Mouse (Mus musculus) embryonic facial prominence, embryonic 14.5 days (tissue): ENCODE results near the gene BC052040. TPM values are rescaled to one million over a fixed set of nuclear protein-coding genes. Genes with fewer than 3 reads are reported as not detected.
A peak's percentile ranks its signal among the peaks of the same experiment; 100 is the strongest.

ENCODE experiments used
- ATAC-seq: fragments of 200-750 bp; cut with Nextera tagmentation; 2 replicates; pipeline ENCODE4 v1.8.0; 2017; ENCODE audit warnings: low read depth, moderate number of reproducible peaks, moderate TSS enrichment
- DNase-seq: peaks from one replicate; pipeline ENCODE4 v3.0.0-alpha.2; 2015; ENCODE audit warnings: low spot score
- H3K27ac ChIP-seq: fragments of 300-500 bp; sonication (generic); replicated peaks from 2 replicates; pipeline ENCODE4 v1.5.1; 2014; ENCODE audit warnings: low read depth, mild to moderate bottlenecking, low read length, moderate library complexity
- H3K27me3 ChIP-seq: fragments of 300-500 bp; sonication (generic); replicated peaks from 2 replicates; pipeline ENCODE4 v1.6.1; 2014; ENCODE audit warnings: low read length; ENCODE audit not compliant: control insufficient read depth, insufficient read depth
- H3K36me3 ChIP-seq: fragments of 300-500 bp; sonication (generic); 2 replicates; pipeline ENCODE4 v1.6.1; 2014; ENCODE audit warnings: low read length, mixed read lengths; ENCODE audit not compliant: control insufficient read depth, insufficient read depth
- H3K4me1 ChIP-seq: fragments of 300-500 bp; sonication (generic); 2 replicates; pipeline ENCODE4 v1.6.1; 2014; ENCODE audit warnings: antibody characterized with exemption, low read length; ENCODE audit not compliant: control insufficient read depth, insufficient read depth
- H3K4me2 ChIP-seq: fragments of 300-500 bp; sonication (generic); 2 replicates; pipeline ENCODE4 v1.6.1; 2014; ENCODE audit warnings: low read depth, mild to moderate bottlenecking, low read length, moderate library complexity, mixed read lengths
- H3K4me3 ChIP-seq: fragments of 300-500 bp; sonication (generic); 2 replicates; pipeline ENCODE4 v1.5.1; 2014; ENCODE audit warnings: low read depth, mild to moderate bottlenecking, low read length
- H3K9ac ChIP-seq: fragments of 300-500 bp; sonication (generic); 2 replicates; pipeline ENCODE4 v1.6.1; 2014; ENCODE audit warnings: low read depth, mild to moderate bottlenecking, low read length, moderate library complexity, mixed read lengths
- H3K9me3 ChIP-seq: fragments of 300-500 bp; sonication (generic); 2 replicates; pipeline ENCODE4 v1.6.1; 2016; ENCODE audit warnings: low read length; ENCODE audit not compliant: control insufficient read depth
- WGBS: fragments of 180-500 bp; shearing (Covaris S2); extraction: QIAGEN DNeasy Blood & Tissue Kit; methylation state at CpG from one replicate; pipeline ENCODE4 v1.1.7; 2014; 5-methylcytosine and 5-hydroxymethylcytosine counted together
- polyA plus RNA-seq: library from polyadenylated mRNA; unstranded; fragments of >200 nt; fragmentation: Nextera tagmentation; extraction: Ambion mirVana; gene quantifications from 2 replicates; pipeline ENCODE4 v1.2.1, GENCODE M21; 2014

Gene BC052040
- polyA plus RNA-seq, 1 experiment from 2014 or later, result 9.8 TPM

- H3K9ac ChIP-seq, result no peak overlapping the region
- H3K27me3 ChIP-seq, result no peaks in the 10 kb centered on the region
- H3K4me3 ChIP-seq, result no peak overlapping the region
- ATAC-seq (no peak), DNase-seq (no peak)
- WGBS, result 88% methylated on average over 2 of the region's 2 CpGs
- no peak overlapping the region for H3K27ac ChIP-seq
- no peaks in the 10 kb centered on the region for H3K36me3 ChIP-seq
- no peak overlapping the region for H3K4me2 ChIP-seq
- H3K4me1 ChIP-seq, result no peaks in the 10 kb centered on the region
- no peaks in the 10 kb centered on the region for H3K9me3 ChIP-seq
Measured at GRCm38 (mm10) chr2:115610092-115610491, 28.6 kb downstream of the BC052040 start.

DNA sequence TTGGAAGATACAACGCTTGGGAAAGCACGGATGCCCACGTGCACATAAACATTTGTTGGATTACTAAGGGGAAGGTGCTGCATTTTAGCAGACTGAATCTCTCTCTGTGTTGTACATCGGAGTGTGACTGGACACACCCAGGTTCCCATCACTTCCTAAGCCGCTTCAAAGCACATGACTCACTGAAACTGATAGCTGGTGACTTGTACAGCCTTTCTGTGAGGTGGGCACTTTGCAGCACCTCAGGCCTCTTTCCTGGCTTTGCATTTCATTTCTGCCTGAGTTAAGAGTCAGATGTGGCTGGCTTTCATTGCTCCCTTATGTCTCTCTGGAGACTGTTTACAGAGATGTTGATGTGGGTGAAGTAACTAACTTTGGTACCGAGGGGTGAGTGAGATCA lies 29.0 kb downstream of the BC052040 start:
- Histone ChIP-seq H3K4me1 (no peaks in the 10 kb centered on the region), H3K36me3 (no peaks in the 10 kb centered on the region), H3K9me3 (no peaks in the 10 kb centered on the region), H3K9ac (no peak overlapping the region), H3K4me3 (no peak overlapping the region), H3K27me3 (no peaks in the 10 kb centered on the region), H3K4me2 (no peak overlapping the region), H3K27ac (no peak overlapping the region)
- DNase-seq (no peak), ATAC-seq (no peak)
- 86% methylated on average over 6 of the region's 6 CpGs for WGBS

- Histone ChIP-seq H3K36me3 (no peaks in the 10 kb centered on the region), H3K4me3 (no peak overlapping the region), H3K4me1 (no peaks in the 10 kb centered on the region), H3K9me3 (no peaks in the 10 kb centered on the region), H3K27ac (no peak overlapping the region), H3K27me3 (no peaks in the 10 kb centered on the region), H3K4me2 (no peak overlapping the region), H3K9ac (no peak overlapping the region)
- 82% methylated on average over 3 of the region's 3 CpGs for WGBS
- DNase-seq (no peak), ATAC-seq (no peak)
Measured at GRCm38 (mm10) chr2:115613830-115614520, 32.5 kb downstream of the BC052040 start.

GRCm38 (mm10) chr2:115628471-115628870 lies 47.0 kb downstream of the BC052040 start:
- ATAC-seq, result no peak
- no peak overlapping the region for H3K27ac ChIP-seq
- no peak for DNase-seq
- no peak overlapping the region for H3K4me3 ChIP-seq
- H3K36me3 ChIP-seq, result no peaks in the 10 kb centered on the region
- H3K9ac ChIP-seq, result no peak overlapping the region
- 92% methylated on average over 4 of the region's 4 CpGs for WGBS
- H3K27me3 ChIP-seq, result no peaks in the 10 kb centered on the region
- no peaks in the 10 kb centered on the region for H3K9me3 ChIP-seq
- no peak overlapping the region for H3K4me2 ChIP-seq
- H3K4me1 ChIP-seq, result no peaks in the 10 kb centered on the region

DNA sequence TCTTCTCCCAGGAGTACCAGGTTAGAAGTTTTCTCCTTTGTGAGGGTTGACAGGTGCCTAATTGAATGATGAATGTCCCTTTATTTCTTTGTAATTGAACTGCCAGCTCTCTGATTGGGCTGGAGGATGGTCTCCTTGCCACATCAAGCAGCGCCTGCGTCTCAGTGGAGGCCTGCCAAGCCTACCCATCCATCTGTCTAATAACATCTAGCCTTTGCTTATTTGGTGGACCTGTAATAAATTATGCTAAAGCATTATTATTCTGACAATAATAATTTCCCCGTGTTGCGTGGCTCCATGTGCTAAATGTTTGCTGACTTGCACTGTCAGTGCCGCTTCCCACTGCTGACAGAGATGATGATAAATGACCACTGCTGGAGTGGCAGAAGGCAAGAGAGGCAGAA lies 49.5 kb downstream of the BC052040 start:
- Histone ChIP-seq H3K27me3 (no peaks in the 10 kb centered on the region), H3K27ac (no peak overlapping the region), H3K4me1 (no peaks in the 10 kb centered on the region), H3K9ac (no peak overlapping the region), H3K36me3 (peaks cover 5% of the 10 kb centered on the region; the same call in 1 of the 2 replicates), H3K4me2 (no peak overlapping the region), H3K9me3 (no peaks in the 10 kb centered on the region), H3K4me3 (no peak overlapping the region)
- WGBS, result 71% methylated on average over 5 of the region's 5 CpGs
- ATAC-seq (no peak), DNase-seq (no peak)

DNA sequence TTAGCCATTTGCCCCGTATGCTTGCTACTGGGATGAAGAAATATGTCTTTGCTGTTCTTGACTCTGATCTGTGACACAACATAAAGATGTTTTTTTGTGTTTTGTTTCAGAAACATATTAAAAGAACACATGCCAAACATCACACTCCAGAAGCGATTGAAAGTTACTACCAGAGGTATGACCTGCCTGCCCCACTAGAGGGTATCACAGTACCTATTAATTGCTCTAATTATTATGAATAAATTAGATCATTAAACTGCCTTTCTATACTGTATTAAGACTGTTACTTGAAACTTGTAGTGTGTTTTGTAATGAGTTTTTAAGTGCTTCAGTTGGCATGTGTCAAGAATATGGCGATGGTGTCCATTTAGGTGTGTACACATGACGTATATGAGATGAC lies 50.3 kb downstream of the BC052040 start:
- Histone ChIP-seq H3K9me3 (no peaks in the 10 kb centered on the region), H3K4me2 (no peak overlapping the region), H3K27me3 (no peaks in the 10 kb centered on the region), H3K9ac (no peak overlapping the region), H3K36me3 (peaks cover 5% of the 10 kb centered on the region; the same call in 1 of the 2 replicates), H3K27ac (no peak overlapping the region), H3K4me3 (no peak overlapping the region), H3K4me1 (no peaks in the 10 kb centered on the region)
- ATAC-seq (no peak), DNase-seq (no peak)
- 83% methylated on average over 4 of the region's 4 CpGs for WGBS

DNA sequence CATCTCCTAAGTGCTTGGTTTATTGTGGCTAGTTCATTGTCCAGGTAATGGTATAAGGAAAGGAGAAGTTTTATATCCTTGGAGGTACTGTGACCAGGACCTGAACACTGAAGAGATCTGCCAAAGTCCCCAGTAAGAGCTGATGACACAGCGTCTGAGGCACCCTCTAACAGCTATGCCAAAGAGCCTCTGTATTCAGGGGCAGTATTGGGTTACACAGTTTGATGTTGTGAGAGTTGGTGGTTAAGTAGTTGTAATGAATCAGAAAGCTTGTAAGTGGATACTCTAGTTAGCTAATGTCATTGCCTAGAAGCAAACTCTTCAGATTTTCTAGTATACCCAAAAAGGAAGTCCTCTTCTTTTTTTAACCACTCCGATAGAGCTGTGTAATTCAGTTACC lies 68.7 kb downstream of the BC052040 start:
- peak; percentile 30; the same call in 1 of the 2 replicates for ATAC-seq
- no peak for DNase-seq
- 47% methylated on average over 2 of the region's 2 CpGs for WGBS
- Histone ChIP-seq H3K9me3 (no peaks in the 10 kb centered on the region), H3K36me3 (no peaks in the 10 kb centered on the region), H3K27ac (no peak overlapping the region), H3K4me2 (no peak overlapping the region), H3K27me3 (no peaks in the 10 kb centered on the region), H3K9ac (no peak overlapping the region), H3K4me1 (no peaks in the 10 kb centered on the region), H3K4me3 (no peak overlapping the region)

DNA sequence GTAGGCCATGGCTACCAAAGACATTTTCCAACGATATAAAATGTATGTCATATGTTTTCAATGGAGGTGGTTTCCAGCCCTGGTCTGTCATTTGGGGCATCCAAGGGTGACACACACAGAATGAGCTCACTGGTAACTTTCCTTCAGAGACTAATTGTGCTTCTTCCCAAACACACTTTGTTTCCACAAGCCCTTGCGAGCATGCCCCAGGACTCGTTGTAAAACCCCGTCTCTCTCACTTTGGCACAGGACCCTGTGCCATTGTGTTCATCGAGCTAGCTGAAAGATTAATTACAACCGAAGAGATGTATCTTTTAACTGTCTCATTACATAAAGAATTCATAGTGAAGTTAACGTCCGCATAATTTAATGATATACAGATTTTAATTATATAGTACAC lies 78.2 kb downstream of the BC052040 start:
- Histone ChIP-seq H3K27me3 (no peaks in the 10 kb centered on the region), H3K9me3 (no peaks in the 10 kb centered on the region), H3K4me1 (peaks cover 2% of the 10 kb centered on the region; the same call in 1 of the 2 replicates), H3K36me3 (no peaks in the 10 kb centered on the region), H3K9ac (no peak overlapping the region), H3K4me2 (no peak overlapping the region), H3K27ac (no peak overlapping the region), H3K4me3 (no peak overlapping the region)
- ATAC-seq (no peak), DNase-seq (no peak)
- 71% methylated on average over 8 of the region's 8 CpGs for WGBS
